Mouse (Mus musculus) kidney, adult 2 months (tissue): ENCODE results near the gene Timm8b. TPM values are rescaled to one million over a fixed set of nuclear protein-coding genes. Genes with fewer than 3 reads are reported as not detected.

ENCODE experiments used
- DNase-seq: peaks from one replicate; pipeline ENCODE4 v3.0.0; 2021
- H3K27ac ChIP-seq: fragments of 200-500 bp; 2 replicates; pipeline ENCODE4 v1.5.1; 2012; ENCODE audit warnings: low read depth, low read length, control low read depth, inconsistent platforms; ENCODE audit not compliant: insufficient read depth
- H3K27me3 ChIP-seq: fragments of 200-500 bp; replicated peaks from 2 replicates; pipeline ENCODE4 v1.6.1; 2012; ENCODE audit warnings: mild to moderate bottlenecking, moderate library complexity, low read length, inconsistent platforms; ENCODE audit not compliant: control insufficient read depth, insufficient read depth
- H3K36me3 ChIP-seq: fragments of 200-500 bp; 2 replicates; pipeline ENCODE4 v1.6.1; 2012; ENCODE audit warnings: mild to moderate bottlenecking, moderate library complexity, low read length, inconsistent platforms; ENCODE audit not compliant: control insufficient read depth, insufficient read depth
- H3K4me1 ChIP-seq: fragments of 200-500 bp; 2 replicates; pipeline ENCODE4 v1.6.1; 2011; ENCODE audit warnings: low read length; ENCODE audit not compliant: control insufficient read depth, insufficient read depth
- H3K4me3 ChIP-seq: fragments of 200-500 bp; 2 replicates; pipeline ENCODE4 v1.5.1; 2011; ENCODE audit warnings: mild to moderate bottlenecking, low read depth, low read length, control low read depth; ENCODE audit not compliant: insufficient read depth
- CTCF ChIP-seq: fragments of 200-500 bp; conservative IDR thresholded peaks from 2 replicates; pipeline ENCODE4 v1.5.1; 2011; ENCODE audit warnings: low read depth, mild to moderate bottlenecking, control low read depth, low read length, moderate library complexity, mixed read lengths; ENCODE audit not compliant: insufficient read depth, insufficient read length
- POLR2A ChIP-seq: fragments of 200-500 bp; IDR thresholded peaks from one replicate; pipeline ENCODE4 v1.6.1; 2011; ENCODE audit warnings: low read depth, low read length, control low read depth
- WGBS: fragments of 180-500 bp; shearing (Covaris S2); methylation state at CpG from one replicate; pipeline ENCODE4 v1.1.7; 2018; 5-methylcytosine and 5-hydroxymethylcytosine counted together
- polyA plus RNA-seq: library from polyadenylated mRNA; depleted of rRNA; stranded (reverse); fragments of >200 nt; gene quantifications from 2 replicates; pipeline ENCODE4 v1.2.3, GENCODE M21; 2012; rRNA removed

Timm8b gene
- polyA plus RNA-seq, result 292 and 335 TPM in 2 replicates

DNA sequence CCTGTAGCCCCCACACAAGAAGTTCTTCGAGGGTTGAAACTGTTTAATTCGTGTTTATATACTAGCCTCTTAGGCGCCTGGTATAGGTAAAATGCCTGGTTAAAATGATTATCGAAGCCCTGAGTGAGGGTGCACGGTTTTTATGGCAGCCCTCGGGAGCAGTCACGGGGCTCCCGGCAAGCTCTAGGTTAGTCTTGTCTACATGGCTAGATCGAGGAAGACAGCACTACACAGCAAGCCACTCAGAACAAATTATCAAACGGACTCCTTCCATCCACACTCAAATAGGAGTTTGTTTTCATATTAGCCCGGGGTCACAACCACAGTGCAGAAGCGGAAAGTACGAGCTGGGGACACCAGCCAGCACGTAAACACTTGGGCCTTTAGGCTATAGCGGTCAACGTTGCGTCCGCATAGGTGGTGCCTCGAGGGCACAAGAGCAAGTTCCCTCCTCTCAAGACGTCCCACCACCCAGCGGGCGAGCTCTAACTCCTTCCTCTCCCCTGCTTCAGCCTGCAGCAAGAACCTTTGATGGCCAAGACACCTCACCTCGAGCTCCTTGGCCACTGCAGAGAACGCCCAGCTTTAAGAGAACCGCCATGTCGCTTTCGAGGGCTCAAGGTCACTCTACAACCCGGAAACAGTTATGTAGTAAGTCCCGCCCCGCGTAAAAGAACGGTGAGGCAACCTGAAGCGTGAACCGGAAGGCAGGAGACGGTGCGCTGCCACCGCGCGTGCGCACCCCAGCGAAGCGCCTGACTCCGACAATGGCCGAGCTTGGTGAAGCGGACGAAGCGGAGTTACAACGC, at the start of gene Timm8b, which contains the start of gene Sdhd:
Timm8b (plus strand) TSS at position 722 of the 809 bp plus-strand sequence.
Sdhd (minus strand) TSS at position 624 of the 809 bp plus-strand sequence.
- Histone ChIP-seq H3K36me3 (peaks cover 3% of the 10 kb centered on the region), H3K27me3 (no peaks in the 10 kb centered on the region), H3K4me3 (peak within 1 kb of the TSS; percentile 83), H3K4me1 (peaks cover 6% of the 10 kb centered on the region), H3K27ac (peak within 1 kb of the TSS; percentile 92)
- TF ChIP-seq POLR2A, result no peak
- no peak for TF ChIP-seq CTCF
- WGBS, result under 1% methylated on average over 48 of the region's 48 CpGs
- peak; percentile 98 for DNase-seq

DNA sequence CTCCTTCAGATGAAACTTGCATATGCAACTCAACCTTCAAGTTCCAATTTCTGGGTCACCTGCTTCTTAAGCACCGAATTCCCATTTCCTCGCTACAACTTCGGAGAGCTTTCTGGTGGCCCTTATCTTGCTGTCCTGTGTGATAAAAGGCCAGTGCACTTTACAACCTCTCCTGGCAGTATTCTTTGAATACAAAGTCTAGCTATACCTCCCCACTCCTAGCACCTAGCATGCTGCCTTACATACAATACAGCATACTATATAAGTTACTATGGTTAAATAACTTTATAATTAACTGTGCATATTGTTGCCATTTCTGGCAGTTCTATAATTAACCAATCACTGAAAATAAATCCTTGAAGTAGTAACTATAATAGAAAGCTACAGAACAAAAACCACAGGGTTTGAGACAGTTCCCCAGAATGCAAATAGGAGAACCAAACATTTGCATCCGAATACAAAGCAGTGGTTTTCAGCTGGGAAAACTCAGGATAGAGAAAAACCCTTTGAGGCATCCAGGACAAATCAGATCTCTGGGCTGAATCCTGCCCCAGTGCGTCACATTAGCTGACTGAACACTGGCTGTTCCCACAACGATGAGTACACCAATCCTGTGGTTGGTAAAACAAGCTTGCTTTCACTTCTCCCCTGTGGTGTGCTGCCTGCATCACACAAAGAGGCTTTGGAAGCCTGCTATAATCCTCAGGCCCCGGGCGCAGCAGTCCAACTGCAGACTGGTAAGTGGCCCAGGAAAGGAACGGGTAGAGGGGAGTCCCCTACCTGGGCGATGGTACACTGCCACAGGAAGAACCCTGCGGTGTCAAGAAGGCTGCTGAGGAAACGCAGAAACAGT, 49.2 kb upstream of the Timm8b start, which contains the start of gene Il18:
Il18 (plus strand) TSS at position 587 of the 853 bp plus-strand sequence.
- H3K27ac ChIP-seq, result peak within 1 kb of the TSS; percentile 85
- peak within 1 kb of the TSS; percentile 32 for H3K4me3 ChIP-seq
- WGBS, result 34% methylated on average over 12 of the region's 12 CpGs

DNA sequence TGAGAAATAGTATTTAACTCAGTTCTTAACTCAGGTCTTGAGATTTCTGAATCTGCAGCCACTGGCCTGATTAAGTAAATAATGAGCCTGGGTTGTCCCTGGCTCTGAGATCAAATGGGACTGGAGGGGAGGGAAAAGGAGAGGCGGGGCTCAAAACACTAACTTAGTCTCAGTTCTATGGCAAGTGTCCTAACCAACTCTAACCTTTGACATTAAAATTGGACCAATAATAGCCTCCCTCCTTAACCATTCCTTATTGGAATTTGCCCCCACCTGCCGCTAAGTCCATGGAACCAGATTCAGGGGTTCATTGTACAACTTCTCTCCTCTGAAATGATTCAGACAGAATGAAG, 48.6 kb upstream of the Timm8b start, which contains the start of gene Bco2:
Bco2 (minus strand) TSS at position 88 of the 353 bp plus-strand sequence.
- Histone ChIP-seq H3K4me1 (peaks cover 7% of the 10 kb centered on the region; the same call in 1 of the 2 replicates), H3K27me3 (no peaks in the 10 kb centered on the region), H3K36me3 (no peaks in the 10 kb centered on the region), H3K4me3 (peak within 1 kb of the TSS; percentile 32), H3K27ac (peak within 1 kb of the TSS; percentile 85)
- TF ChIP-seq POLR2A, result no peak
- no peak for TF ChIP-seq CTCF
- WGBS, result 26% methylated on average over 2 of the region's 2 CpGs
- DNase-seq, result peak; percentile 85

More for the DNA sequence above, 49.2 kb upstream of the Timm8b start, which contains the start of gene Il18:
- Histone ChIP-seq H3K36me3 (no peaks in the 10 kb centered on the region), H3K27me3 (no peaks in the 10 kb centered on the region), H3K4me1 (peaks cover 7% of the 10 kb centered on the region; the same call in 1 of the 2 replicates)
- no peak for TF ChIP-seq CTCF
- peak; percentile 55 for DNase-seq

DNA sequence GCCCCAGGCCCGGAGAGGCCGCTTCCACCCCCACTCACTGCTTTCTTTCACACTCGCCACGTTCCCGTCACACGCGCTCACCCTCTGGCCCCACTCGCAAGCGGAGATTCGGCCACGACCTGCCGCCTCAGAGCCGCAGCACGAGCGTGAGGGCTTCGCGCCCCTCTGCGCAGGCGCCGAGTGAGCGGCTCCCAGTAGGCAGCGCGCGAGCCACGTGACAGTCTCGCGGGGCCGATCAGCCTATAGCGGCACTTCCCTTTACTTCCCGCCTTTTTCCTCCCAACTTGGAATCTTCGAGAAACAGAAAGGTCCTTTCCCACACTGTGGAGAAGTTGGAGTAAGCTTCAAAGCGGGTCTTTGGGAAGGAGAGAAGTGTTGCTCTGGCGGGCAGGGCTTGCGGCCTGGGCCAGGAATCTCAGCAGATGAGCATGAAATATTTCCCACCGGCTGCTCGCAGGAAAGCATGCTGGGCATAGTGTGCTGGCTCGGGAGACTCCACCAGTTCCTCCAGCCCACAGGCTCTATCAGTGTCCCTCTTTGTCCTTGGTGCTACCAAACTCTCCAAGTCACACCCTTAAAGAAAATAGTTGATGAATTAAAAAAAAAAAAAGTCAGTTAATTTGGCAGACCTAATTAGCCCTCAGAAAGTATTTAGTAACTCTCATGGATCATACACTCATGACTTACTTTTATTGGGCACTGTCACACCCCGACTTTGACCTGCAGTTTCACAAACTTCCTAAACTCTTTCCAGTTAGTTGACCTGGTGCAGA, 42.4 kb upstream of the Timm8b start, which contains the start of gene Tex12:
Tex12 (minus strand) TSS at position 181 of the 773 bp plus-strand sequence.
- Histone ChIP-seq H3K36me3 (no peaks in the 10 kb centered on the region), H3K4me1 (no peaks in the 10 kb centered on the region), H3K27ac (no peak within 1 kb of the TSS), H3K4me3 (no peak within 1 kb of the TSS), H3K27me3 (no peaks in the 10 kb centered on the region)
- 90% methylated on average over 38 of the region's 38 CpGs for WGBS
- no peak for TF ChIP-seq CTCF
- TF ChIP-seq POLR2A, result no peak
- DNase-seq, result peak; percentile 40

DNA sequence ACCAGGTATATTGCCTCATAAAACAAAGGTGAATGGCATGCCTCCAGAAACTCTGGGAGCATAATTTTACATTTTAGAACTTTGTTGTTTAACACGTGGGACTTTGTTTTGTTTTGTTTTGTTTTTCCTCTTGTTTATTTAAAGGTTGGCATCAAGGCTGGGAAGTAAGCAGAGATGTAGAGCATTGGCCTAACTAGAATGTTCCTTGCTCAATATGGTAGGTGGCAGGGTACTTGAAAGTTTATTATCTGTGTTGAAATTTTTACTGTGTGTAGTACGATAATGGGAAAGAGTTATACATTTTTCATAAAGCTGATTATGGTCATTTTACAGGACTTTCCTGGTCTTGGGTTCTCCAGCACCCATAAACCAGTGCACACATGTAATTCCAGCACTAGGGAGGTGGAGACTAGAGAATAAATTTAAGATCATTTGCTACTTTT, 41.8 kb upstream of the Timm8b start:
- Histone ChIP-seq H3K4me3 (no peak overlapping the region), H3K4me1 (no peaks in the 10 kb centered on the region), H3K27ac (no peak overlapping the region), H3K36me3 (no peaks in the 10 kb centered on the region), H3K27me3 (no peaks in the 10 kb centered on the region)
- TF ChIP-seq POLR2A (no peak), CTCF (no peak)
- 64% methylated on average over 2 of the region's 2 CpGs for WGBS
- DNase-seq, result no peak

DNA sequence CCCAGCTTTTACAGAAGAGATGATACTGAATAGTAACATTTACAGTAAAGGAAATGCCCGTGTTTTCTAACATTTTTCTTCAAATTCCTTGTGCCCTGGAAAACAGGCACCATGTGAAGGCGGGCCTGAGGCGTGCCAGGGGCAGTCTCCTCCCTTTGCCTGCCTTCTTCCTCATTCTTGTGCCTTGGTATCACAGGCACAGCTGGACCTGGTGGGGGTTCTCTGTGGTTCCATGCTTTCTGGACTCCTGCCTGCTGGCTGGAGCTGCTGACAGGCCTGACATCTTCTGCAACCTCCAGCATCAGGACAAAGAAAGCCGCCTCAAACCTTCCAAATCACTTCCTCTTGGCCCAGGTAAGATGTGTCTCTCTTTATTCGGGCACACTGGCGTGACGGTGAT, 38.5 kb upstream of the Timm8b start:
- H3K4me3 ChIP-seq, result no peak overlapping the region
- 79% methylated on average over 7 of the region's 7 CpGs for WGBS
- TF ChIP-seq POLR2A, result no peak
- TF ChIP-seq CTCF, result no peak

More for the DNA sequence above, 38.5 kb upstream of the Timm8b start:
- H3K4me1 ChIP-seq, result no peaks in the 10 kb centered on the region
- no peaks in the 10 kb centered on the region for H3K27me3 ChIP-seq
- H3K27ac ChIP-seq, result no peak overlapping the region
- H3K36me3 ChIP-seq, result no peaks in the 10 kb centered on the region
- DNase-seq, result no peak
